Mouse (Mus musculus) monocyte, adult 5-6 weeks (primary cell): ENCODE results near the gene Chst11. TPM values are rescaled to one million over a fixed set of nuclear protein-coding genes. Genes with fewer than 3 reads are reported as not detected.

Source experiments
- ATAC-seq: fragments of 153-309, 156-312 bp; replicated peaks from 2 replicates; pipeline ENCODE4 v1.8.0; 2017; ENCODE audit warnings: mild to moderate bottlenecking; ENCODE audit not compliant: low TSS enrichment, insufficient number of reproducible peaks, severe bottlenecking, poor library complexity, low FRiP score
- total RNA-seq: library from RNA; stranded (forward); fragments of 200-1000, 200-491, 200-594 nt; gene quantifications from 3 replicates; pipeline ENCODE4 v1.2.3, GENCODE M21; 2017

Chst11 gene
- total RNA-seq, 1 experiment from 2014 or later, result 9.7 TPM

DNA sequence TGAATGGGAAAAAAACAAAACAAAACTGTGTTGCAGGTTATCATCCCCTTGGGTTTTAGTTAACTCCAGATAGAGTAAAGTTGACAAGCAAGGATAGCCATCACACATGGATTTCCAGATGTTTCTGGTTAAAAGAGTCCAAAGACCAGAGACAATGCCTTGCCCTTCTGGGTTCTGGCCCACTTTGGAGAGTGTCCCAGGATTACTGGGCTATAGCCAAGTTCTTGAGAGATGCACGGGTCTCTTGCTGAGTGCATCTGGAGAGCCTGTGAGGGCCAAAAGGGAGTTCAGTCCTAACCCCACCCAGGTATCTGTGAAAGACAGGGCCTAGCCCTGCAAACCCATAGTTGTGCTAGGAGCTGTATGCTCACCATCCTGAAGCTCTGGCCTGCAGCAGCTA is 193.4 kb downstream of the Chst11 start:
- no peak for ATAC-seq

- ATAC-seq, result no peak
Observed at GRCm38 (mm10) chr10:83181831-83182572, 196.7 kb downstream of the Chst11 start.

- ATAC-seq, result no peak; the same call in 1 of the 2 replicates
Observed at GRCm38 (mm10) chr10:83182573-83182960, 197.3 kb downstream of the Chst11 start.

DNA sequence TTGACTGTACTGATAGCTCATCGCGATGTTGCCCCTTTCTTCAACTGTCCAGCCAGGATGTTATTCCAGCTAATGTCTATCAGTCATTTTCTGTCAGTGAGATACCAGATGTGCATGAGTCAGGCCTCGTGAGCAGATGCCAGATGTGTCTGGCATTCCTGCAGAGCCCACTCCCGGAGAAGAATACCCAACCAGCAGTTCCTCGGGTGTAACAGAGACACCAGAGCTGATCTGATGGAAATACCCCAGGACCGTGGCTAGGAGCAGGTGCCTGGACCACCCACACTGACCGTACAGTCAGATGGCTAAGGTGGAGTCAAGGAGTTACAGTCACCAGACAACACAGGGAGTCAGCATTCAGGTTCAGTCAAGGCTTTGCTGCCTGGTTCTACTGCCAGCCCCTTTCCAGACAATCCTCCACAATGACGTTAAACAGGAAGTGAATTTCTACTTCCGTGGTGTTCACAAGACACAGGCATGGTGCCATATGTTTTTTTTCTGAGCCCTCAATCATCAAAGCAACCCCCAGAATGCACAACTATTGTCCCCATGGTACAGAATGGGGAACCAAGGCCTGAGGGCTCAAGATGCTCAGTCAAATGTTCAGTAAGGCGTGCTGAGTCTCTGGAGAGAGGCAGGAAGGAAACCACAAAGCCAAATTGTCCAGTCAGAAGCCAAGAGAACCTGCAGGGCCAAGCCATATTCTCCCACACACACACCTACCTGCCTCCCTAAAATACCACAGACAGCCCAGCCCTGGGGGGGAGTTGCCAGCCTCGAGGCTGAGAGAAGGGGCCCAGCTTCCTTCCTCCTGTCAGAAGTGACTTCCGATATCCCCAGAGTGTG is 198.6 kb downstream of the Chst11 start:
- peak; percentile 21; the same call in 1 of the 2 replicates for ATAC-seq

GRCm38 (mm10) chr10:83184480-83185069 is 199.3 kb downstream of the Chst11 start:
- 0 out of 2 replicates have a peak, but pooled peaks have one; percentile 4 for ATAC-seq

DNA sequence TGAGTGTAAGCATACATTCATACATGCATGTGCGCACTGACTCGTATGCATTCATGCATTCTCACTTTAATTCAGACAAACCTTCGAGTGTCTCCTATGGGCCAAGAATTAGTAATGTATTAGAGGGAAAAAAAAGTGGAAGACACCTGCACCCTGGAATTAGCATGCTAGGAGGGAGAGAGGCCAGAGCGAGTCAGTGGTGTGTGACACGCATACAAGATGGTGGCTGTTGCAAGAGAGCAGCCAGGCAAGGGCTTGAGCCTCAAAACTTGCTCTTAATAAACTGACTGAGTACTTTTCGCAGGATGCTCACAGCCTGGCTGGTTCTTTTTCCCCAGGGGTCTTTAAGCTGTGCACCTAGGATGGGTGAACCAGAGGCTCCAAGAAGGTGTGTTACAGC is 199.8 kb downstream of the Chst11 start:
- no peak for ATAC-seq

- ATAC-seq, result no peak
Observed at GRCm38 (mm10) chr10:83186167-83186566, 200.9 kb downstream of the Chst11 start.

DNA sequence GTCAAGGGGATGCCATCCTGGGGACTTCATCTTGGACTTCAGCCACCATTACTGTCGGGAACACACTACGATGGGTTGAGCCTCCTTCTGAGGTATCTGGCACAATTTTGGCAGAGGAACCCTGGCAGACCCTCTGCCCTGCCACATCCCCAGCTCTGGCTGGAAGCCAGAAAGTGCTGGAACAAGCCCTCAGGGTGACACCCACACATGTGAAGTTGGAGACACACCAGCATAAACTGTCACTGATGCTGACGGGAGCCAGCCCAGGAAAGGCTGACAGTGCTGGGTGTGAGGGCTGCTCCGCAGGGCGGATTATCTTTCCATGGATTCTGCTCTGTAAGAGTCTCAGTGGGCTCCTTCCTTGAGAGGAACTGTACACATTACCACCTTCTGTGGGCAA is 201.7 kb downstream of the Chst11 start:
- ATAC-seq, result no peak

DNA sequence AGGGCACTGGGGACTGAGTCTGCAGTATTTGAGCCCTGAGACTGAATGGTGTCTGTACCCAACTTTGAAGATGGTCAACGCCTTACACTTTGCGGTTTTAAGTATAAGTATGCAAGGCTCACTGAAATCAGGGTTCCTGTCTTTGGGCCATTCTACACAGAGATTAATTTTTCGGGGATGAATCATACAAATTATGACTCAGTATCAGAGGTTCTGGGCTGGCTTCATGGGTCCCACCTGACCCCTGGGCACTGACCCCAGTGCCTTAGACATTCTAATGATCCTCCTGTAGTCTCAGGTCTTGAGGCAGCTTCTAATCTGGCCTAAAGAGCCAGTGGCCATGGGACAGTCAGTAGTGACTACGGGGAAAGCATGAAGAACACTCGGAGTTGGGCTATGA is 203.8 kb downstream of the Chst11 start:
- no peak for ATAC-seq

DNA sequence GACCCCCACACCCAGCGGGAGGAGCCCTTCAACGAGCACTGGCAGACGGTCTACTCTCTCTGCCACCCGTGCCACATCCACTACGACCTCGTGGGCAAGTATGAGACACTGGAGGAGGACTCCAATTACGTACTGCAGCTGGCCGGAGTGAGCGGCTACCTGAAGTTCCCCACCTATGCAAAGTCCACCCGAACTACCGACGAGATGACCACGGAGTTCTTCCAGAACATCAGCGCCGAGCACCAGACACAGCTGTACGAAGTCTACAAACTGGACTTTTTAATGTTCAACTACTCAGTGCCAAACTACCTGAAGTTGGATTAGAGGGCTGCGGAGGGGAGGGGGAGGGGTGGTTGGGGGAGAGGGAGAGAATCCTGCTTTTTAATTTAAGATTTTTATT is 206.2 kb downstream of the Chst11 start:
- no peak for ATAC-seq

- no peak for ATAC-seq
Observed at GRCm38 (mm10) chr10:83191982-83192381, 206.7 kb downstream of the Chst11 start.

- peak; percentile 48; the same call in 1 of the 2 replicates for ATAC-seq
Observed at GRCm38 (mm10) chr10:83197690-83198336, 212.5 kb downstream of the Chst11 start.

GRCm38 (mm10) chr10:83198692-83199091 is 213.4 kb downstream of the Chst11 start:
- no peak for ATAC-seq

- no peak for ATAC-seq
Observed at GRCm38 (mm10) chr10:83199290-83199689, 214.0 kb downstream of the Chst11 start.

DNA sequence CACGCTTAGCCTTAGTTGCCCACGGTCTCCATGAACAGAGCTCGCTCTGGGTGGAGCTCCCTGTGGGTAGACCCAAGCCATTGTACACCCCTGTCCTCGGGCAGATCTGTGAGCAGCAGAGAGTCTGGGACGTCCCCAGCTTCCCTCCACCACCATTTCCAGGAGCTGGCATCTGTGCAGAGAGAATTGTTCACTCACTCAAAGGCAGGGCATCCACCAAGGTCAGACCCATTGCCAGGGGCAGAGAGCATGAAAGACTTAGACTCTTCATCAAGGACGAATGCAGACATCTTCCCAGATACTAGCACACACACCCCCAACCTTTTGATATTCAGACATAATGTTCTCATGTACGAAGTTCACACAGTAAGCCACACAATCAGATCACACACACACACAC is 216.2 kb downstream of the Chst11 start:
- no peak for ATAC-seq

DNA sequence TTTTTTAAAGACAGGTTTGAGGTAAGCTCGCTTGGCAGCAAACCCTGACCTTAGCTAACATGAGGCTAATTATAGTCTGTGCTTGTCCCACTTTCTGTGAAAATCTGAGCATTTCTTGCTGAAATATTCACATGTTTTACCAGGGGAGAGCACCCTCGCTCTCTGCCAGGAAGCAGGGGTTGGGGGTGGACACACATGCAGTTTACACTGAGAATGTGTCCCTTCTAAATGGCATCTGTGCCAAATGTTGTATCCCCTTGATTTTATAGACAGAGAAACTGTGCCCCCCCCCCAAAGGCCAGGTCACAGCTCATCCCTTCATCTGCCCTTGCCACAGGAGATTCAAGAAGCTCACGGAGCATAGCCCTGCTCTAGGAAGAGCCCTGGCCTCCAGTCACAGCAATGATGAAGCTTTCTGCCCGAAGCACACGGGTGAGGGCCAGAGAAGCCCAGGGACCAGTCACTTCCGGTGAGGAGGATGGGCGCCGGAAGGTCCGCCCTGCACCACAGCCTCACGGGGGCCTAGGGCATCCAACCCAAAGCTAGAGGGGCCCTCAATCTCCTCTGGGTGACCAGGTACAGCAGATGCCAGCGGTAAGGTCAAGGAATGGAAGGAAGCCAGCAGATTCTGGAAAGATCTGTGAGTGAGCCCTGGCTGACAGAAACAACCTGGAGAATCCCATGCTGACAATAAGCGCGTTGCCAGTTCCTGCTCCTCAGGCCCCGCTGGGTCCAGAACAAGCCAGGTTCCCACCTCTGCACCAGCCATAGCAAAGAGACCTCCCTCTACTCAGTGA is 217.8 kb downstream of the Chst11 start:
- ATAC-seq, result no peak

- no peak for ATAC-seq
Observed at GRCm38 (mm10) chr10:83208436-83208835, 223.1 kb downstream of the Chst11 start.

DNA sequence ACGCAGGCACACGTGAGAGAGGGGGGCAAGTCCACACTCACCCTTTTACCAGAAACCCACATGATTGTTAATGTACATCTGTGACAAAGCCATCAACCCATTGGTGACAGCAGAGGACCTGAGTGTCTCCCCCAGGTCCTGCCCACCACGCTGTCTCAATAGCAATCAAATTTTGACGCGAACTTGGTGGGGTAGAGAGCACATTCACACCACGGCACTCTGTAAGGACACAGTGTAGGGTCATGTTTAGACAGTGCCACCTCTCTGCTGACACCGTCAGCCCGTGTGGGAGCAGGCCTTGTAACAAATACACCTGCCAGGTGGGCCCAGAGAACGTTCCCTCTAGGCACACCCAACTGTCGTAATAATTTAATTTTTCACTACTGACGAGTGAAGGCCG is 224.1 kb downstream of the Chst11 start:
- 0 out of 2 replicates have a peak, but pooled peaks have one; percentile 17 for ATAC-seq
